Mouse (Mus musculus): ENCODE measurements around the gene Tmem258.
"Not testable (repeated sequence)": the region's sequence is repeated elsewhere in the genome, so short reads cannot be mapped to it uniquely, and the experiment has no call there.

The Tmem258 gene

GRCm38 (mm10) chr19:10203848-10204615 is at the start of gene Tmem258, which contains the start of gene Fen1:
TSS of gene Tmem258 (plus strand) at chr19:10204014.
TSS of gene Fen1 (minus strand) at chr19:10204169.
- DNase-seq (ENCODE audit: low spot score), result peak; percentile 93

DNA sequence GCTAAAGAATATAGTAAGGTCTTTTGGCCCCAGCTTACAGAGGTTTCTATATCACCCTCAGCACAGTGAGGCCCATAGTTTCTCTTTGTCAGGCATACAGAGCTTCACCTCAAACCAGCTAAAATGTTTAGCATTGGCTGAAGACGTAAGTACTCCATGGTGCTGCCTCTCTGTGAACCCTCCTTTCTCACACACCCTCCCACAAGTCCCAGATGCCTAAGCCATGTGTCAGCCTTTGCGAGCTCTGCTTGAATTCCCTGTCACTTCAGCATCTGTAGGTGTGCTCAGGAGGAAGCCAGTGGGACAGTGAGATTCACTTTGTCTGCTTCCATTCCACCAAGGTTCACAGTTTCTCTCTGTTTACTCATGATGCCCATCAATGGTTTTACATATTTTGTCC is 46.1 kb upstream of the Tmem258 start:
- no peak for DNase-seq (ENCODE audit: low spot score)

DNA sequence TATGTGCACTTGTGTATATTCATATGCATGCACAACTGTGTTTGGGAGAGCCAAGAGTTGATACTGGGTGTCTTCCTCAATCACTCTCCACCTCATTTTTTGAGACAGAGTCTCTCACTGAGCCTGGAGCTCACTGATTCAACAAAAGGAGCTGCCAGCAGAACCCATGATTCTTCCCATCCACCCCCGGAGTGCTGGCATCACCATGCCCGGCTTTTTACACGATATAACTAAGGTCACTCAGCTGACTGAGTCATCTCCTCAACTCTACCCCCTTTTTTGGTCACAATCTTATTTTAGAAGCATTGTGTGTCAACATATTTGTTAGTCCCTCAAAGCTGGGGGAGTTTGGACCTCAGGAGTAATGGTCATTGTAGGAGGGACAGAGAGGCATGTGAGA is 39.9 kb upstream of the Tmem258 start:
- no peak for DNase-seq (ENCODE audit: low spot score)

DNA sequence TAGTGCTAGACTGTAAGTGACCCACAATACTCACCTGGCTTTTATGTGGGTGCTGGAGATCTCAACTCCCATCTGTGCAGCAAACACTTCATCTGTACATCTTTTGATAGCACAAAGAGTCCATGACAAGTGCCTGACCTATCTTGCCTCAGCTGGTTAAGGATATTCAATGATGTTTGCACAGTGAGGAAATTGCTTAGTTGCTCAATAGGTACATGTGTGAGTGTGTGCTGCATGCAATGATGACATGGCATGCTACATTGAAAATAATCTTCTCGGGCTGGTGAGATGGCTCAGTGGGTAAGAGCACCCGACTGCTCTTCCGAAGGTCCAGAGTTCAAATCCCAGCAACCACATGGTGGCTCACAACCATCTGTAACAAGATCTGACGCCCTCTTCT is 37.9 kb upstream of the Tmem258 start:
- DNase-seq (ENCODE audit: low spot score), result not testable (repeated sequence)

GRCm38 (mm10) chr19:10167112-10167511 is 36.7 kb upstream of the Tmem258 start:
- DNase-seq (ENCODE audit: low spot score), result no peak

DNA sequence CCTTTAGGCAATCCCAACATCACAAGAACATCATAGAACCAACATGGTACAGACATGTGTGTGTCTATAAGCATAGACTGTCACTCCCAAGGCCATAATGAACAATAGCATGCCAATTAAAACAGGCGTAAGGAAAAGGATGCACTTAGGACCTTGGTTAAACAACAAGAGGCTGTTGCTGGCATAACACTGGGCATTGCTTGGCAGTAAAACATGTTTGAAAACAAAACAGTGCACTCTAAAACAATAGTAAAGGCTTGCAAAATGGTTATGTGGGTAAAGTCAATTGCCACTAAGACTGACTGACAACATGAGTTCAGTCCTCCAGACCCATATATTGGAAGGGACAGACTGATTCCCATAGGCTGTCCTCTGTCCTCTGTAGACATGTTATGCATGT is 35.9 kb upstream of the Tmem258 start:
- DNase-seq (ENCODE audit: low spot score), result no peak

- DNase-seq (ENCODE audit: low spot score), result no peak
Observed at GRCm38 (mm10) chr19:10168441-10168840, 35.4 kb upstream of the Tmem258 start.

- DNase-seq (ENCODE audit: low spot score), result no peak
Observed at GRCm38 (mm10) chr19:10169179-10169578, 34.6 kb upstream of the Tmem258 start.

DNA sequence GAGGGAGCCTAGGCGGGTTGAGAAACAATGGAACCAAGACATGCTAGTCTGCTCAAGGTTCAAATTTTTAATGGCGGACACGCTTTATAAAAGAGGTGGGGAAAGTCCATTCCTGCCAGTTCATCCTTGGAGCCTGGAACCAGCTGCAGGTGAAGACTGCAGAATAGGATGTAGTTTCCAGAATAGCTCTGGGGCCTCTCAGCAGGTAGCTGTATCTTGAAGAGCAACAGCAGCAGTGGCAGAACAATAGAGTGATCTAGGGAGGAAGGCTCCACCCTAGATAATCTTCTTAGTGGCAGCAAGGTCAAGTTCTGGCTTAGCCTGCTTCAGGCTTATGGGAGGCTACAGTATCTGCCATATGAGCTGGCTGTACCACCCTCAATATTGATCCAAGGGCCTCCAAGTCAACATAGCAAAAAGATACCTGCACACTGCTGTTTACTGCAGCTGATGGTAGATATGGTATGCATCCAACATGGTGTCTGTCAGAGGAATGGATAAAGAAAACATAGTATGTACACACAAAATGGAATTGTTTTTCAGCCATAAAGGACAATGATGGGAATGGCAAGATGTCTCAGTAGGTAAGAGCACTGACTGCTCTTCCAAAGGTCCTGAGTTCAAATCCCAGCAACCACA is 34.0 kb upstream of the Tmem258 start:
- DNase-seq (ENCODE audit: low spot score), result not testable (repeated sequence)

GRCm38 (mm10) chr19:10170466-10170865 is 33.3 kb upstream of the Tmem258 start:
- DNase-seq (ENCODE audit: low spot score), result no peak

GRCm38 (mm10) chr19:10171359-10171758 is 32.5 kb upstream of the Tmem258 start:
- no peak for DNase-seq (ENCODE audit: low spot score)

DNA sequence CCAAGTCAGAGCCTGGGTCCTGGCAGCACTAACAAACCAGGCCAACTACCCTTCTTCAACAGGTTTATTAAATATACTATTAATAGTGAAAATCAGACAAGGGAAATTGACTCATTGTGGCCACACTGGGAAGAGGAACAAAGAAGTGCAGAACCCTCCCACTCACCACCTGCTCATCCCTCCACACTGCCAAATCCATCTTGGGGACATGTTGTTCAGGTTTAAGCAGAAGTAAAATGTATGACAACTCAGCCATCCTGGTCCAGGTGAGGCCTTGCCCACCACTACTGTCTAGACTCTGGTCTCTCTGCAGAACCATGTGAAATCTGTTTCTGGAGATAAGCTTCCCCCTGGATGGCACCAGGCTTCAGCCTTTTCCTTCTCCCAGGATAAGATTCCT is 32.0 kb upstream of the Tmem258 start:
- DNase-seq (ENCODE audit: low spot score), result no peak

DNA sequence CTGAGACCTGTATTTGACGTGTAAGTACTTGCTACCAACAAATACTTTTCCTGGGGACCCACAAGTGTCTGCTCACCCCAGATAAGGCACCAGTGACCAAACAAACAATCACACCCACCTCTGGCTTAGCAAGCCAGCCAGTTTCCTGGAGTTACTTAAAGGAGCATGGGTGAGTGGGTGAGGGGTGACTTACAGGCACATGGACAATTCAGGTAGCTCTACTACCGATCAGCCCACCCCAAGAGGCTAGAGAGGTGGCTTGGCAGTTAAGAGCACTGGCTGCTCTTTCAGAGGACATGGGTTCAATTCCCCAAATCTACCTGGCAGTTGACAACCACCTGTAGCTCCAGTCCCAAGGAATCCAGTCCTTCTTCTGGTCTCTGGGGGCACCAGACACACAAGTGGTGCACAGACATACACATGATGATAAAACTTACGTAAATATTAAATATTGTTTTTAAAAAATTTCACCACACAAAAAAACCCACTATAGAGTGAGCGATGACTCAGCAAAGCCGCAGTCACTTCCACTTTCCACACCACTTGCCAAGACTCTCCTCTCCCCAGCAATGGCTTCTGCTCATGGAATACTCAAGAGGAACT is 30.6 kb upstream of the Tmem258 start:
- DNase-seq (ENCODE audit: low spot score), result no peak

- DNase-seq (ENCODE audit: low spot score), result no peak
Observed at GRCm38 (mm10) chr19:10173844-10174539, 29.8 kb upstream of the Tmem258 start.

DNA sequence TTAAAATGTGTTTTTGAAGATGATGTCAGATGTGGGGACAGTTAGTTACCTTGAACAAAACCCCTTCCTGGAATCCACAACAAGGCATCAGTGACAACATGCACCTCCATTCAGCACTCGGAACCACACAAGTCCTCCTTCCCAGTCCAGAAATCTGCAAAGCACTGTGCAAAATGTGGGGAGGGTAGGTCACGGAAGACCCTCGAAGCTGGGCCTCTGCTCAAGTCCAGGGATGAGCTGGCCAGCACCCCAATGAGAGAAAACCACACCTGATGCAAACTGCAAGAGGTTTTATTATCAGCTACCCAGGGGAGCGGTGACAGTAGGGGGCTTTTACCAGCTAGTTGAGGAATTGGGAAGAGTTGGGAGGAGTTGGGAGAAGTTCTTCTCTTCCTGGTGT is 28.9 kb upstream of the Tmem258 start:
- no peak for DNase-seq (ENCODE audit: low spot score)

GRCm38 (mm10) chr19:10176477-10176876 is 27.3 kb upstream of the Tmem258 start:
- DNase-seq (ENCODE audit: low spot score), result no peak

GRCm38 (mm10) chr19:10176941-10177372 is 26.9 kb upstream of the Tmem258 start:
- DNase-seq (ENCODE audit: low spot score), result peak; percentile 26

GRCm38 (mm10) chr19:10181225-10181624 is 22.6 kb upstream of the Tmem258 start:
- no peak for DNase-seq (ENCODE audit: low spot score)

GRCm38 (mm10) chr19:10182142-10182541 is 21.7 kb upstream of the Tmem258 start:
- no peak for DNase-seq (ENCODE audit: low spot score)

DNA sequence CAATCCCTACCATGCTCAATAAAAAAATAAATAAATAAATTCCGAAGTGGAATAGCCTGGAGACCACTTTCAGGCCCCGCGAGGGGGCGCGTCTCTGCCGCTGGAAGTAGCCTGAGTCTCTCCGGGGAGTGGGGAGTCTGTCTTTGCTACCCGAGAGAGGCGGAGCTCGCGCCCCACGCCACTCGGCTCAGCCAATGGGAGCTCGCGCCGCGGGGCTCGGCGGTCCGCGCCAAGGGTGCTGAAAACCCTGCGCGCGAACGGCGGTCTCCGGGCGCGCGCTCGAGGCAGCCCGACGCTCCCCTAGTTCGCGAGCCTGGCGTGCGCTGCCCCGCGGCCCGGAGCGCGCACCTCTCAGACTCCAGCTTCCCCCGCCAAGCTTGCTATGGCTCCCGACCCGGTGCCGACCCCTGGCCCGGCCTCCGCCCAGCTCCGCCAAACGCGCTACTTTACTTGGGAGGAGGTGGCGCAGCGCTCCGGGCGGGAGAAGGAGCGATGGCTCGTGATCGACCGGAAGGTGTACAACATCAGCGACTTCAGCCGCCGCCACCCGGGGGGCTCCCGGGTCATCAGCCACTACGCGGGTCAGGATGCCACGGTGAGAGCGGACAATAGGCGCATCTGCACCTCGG is 21.0 kb upstream of the Tmem258 start, which contains the start of gene Fads1:
Gene Fads1, plus strand, starts transcription at position 219 of the 629 bp plus-strand sequence.
- DNase-seq (ENCODE audit: low spot score), result peak; percentile 97

- peak; percentile 72 for DNase-seq (ENCODE audit: low spot score)
Observed at GRCm38 (mm10) chr19:10183299-10183983, 20.4 kb upstream of the Tmem258 start.
